Mouse (Mus musculus) cerebellum, adult 2 months (tissue): ENCODE measurements around the gene Sirt4.

Experiments used
- CTCF ChIP-seq: fragments of 200-500 bp; IDR thresholded peaks from 2 replicates; pipeline ENCODE4 v1.5.1; 2011; ENCODE audit warnings: low read depth, mild to moderate bottlenecking, control low read depth, low read length, moderate library complexity, borderline replicate concordance; ENCODE audit not compliant: insufficient read depth
- POLR2A ChIP-seq: fragments of 200-500 bp; IDR thresholded peaks from 2 replicates; pipeline ENCODE4 v1.6.1; 2011; ENCODE audit warnings: low read length, control low read depth, borderline replicate concordance; ENCODE audit not compliant: insufficient read depth

DNA sequence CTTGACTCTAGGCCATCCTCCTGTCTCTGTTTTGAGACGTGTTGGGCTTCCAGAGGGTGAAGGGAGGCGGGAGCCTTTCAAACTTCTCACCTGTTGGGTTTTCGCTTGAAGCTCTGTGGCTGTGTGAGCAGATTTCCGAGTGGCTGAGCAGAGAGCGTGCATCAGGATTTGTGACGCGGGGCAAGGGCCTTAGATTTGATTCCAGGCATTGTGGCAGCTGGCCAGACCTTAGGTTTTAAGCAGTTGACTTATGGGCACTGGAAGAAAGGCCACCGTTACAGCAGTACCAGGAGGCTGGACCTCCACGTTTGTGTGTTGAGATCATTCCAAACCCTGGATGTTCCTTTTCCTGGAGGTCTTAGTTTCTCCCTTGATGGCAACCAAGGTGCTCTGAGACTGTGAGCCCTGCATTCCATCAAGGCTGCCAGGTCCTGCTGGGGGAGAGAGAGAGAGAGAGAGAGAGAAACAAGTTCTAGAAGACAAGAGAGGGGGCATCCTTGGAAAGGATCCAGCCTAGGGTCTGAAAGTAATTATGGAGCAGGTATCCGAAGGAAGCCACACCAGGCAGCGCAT, 50.2 kb downstream of the Sirt4 start:
- TF ChIP-seq CTCF (no peak), POLR2A (no peak)
